Mouse (Mus musculus) embryonic fibroblast, embryonic 13.5 days (primary cell): ENCODE results near the gene Rnpep.

Experiments
- CTCF ChIP-seq: IDR thresholded peaks from 2 replicates; pipeline ENCODE4 v1.5.1; 2011; ENCODE audit warnings: mild to moderate bottlenecking, control low read depth, low read length, moderate library complexity, borderline replicate concordance; ENCODE audit not compliant: insufficient read depth
- POLR2A ChIP-seq: IDR thresholded peaks from 2 replicates; pipeline ENCODE4 v1.6.1; 2011; ENCODE audit warnings: low read depth, mild to moderate bottlenecking, control low read depth, low read length, moderate library complexity

DNA sequence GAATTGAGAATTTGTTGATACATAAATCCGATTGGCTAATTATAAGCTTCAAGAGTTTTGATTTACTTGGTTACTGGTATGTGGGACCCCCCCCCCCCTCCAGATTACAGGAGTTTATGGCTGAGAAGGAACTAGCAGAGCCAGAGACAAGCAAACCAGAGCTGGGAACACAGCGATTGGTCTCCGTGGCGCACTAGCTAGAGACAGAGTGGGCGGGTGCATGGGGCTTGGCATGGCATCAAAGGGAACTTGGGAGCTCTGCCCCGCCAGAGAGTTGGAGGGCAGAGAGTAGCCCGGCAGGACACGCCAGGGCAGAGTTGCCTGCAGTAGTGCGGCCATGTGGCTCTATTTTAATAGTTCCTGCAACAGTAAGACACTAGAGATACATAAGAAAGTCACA, 3.2 kb downstream of the Rnpep start:
- TF ChIP-seq POLR2A (no peak), CTCF (no peak)
